Mouse (Mus musculus) right cerebral cortex, postnatal 36 days (tissue): Measurements from ENCODE around the gene Rnf213.

Source experiments
- DNase-seq, 2 experiments: peaks; one replicate each; pipeline ENCODE4 v3.0.0; 2022; ENCODE audit warnings: low spot score in 2 of 2, mixed read lengths in 1 of 2

The Rnf213 gene

GRCm38 (mm10) chr11:119435880-119436872, 43.3 kb downstream of the Rnf213 start:
- no peak for DNase-seq

GRCm38 (mm10) chr11:119438776-119439175, 45.9 kb downstream of the Rnf213 start:
- no peak for DNase-seq

- DNase-seq: no peak
Observed at GRCm38 (mm10) chr11:119442199-119442598, 49.3 kb downstream of the Rnf213 start.

GRCm38 (mm10) chr11:119443442-119443841, 50.5 kb downstream of the Rnf213 start:
- DNase-seq: no peak

- no peak for DNase-seq
Observed at GRCm38 (mm10) chr11:119456097-119456496, 63.2 kb downstream of the Rnf213 start.

- DNase-seq: no peak
Observed at GRCm38 (mm10) chr11:119477876-119478275, 85.0 kb downstream of the Rnf213 start.

GRCm38 (mm10) chr11:119490861-119491689, 98.2 kb downstream of the Rnf213 start, which contains the start of gene Endov:
TSS of gene Endov (plus strand) at chr11:119491347.
- peak; percentile 97 to 99 for DNase-seq

GRCm38 (mm10) chr11:119491690-119492087, 98.8 kb downstream of the Rnf213 start:
- DNase-seq: no peak

- no peak for DNase-seq
Observed at GRCm38 (mm10) chr11:119492830-119493229, 99.9 kb downstream of the Rnf213 start.

- no peak for DNase-seq
Observed at GRCm38 (mm10) chr11:119493516-119493915, 100.6 kb downstream of the Rnf213 start.

GRCm38 (mm10) chr11:119496147-119496546, 103.2 kb downstream of the Rnf213 start:
- no peak for DNase-seq

- no peak for DNase-seq
Observed at GRCm38 (mm10) chr11:119497451-119497850, 104.6 kb downstream of the Rnf213 start.

GRCm38 (mm10) chr11:119499297-119499696, 106.4 kb downstream of the Rnf213 start:
- DNase-seq: no peak

- DNase-seq: no peak
Observed at GRCm38 (mm10) chr11:119500011-119500410, 107.1 kb downstream of the Rnf213 start.

GRCm38 (mm10) chr11:119503675-119504074, 110.8 kb downstream of the Rnf213 start:
- DNase-seq: peak in 1 of 2 experiments; percentile 56

- no peak for DNase-seq
Observed at GRCm38 (mm10) chr11:119506386-119506785, 113.5 kb downstream of the Rnf213 start.

- peak; percentile 73 to 76 for DNase-seq
Observed at GRCm38 (mm10) chr11:119507772-119508171, 114.9 kb downstream of the Rnf213 start.

- DNase-seq: no peak
Observed at GRCm38 (mm10) chr11:119509165-119509776, 116.4 kb downstream of the Rnf213 start.

GRCm38 (mm10) chr11:119513038-119513659, 120.2 kb downstream of the Rnf213 start:
- DNase-seq: no peak

GRCm38 (mm10) chr11:119514108-119514860, 121.4 kb downstream of the Rnf213 start:
- no peak for DNase-seq
